8 mouse cellular contexts compared by ENCODE assay signal in the genomic region with DNA sequence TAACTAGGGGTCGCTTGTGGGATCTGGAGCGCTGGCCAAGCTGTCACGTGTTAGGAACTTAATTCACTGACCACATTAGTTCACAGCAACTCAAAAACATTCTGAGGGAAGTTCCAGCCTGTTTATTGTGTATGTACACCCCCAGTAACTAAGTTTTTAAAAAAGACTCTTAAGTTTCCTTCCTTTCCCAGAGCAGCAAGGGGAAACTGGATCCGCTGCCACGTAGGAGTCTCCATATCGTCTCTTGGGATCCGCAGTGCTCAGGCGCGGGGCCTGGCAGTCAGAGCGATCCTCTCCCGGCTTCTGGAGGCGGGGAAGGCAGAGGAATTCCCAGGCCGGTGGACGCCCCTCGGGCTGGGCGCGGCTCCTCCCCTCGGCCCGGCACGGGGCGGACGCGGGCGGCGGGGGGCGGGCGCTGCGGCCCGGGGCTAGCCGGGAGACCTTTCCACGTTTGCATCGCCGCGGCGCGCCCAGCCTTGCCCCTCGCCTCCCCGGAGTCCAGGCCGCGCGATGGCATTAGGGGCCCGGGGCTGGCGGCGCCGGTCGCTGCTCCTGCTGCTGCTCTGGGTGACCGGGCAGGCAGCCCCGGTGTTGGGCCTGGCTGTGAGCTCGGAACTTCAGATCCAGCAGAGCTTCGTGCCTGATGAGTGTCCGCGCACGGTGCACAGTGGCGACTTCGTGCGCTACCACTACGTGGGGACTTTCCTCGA. TPM values are rescaled to one million over a fixed set of nuclear protein-coding genes. Genes with fewer than 3 reads are reported as not detected.
DNase-seq lines count a peak whose midpoint lies in the region; ATAC-seq lines count a peak whose summit lies in the region.

A gene (plus strand): TSS at position 363 of the 710 bp plus-strand sequence.

- intact Hi-C loops in left cerebral cortex, postnatal 10 days (cut with DNase I), result no loop called here

- DNase-seq in adrenal gland, postnatal 14 days, result peak; percentile 93
- DNase-seq in embryo, embryonic 9.5 days (ENCODE audit: extremely low spot score), result peak; percentile 90
- DNase-seq in gastrocnemius, postnatal 25 days, result peak; percentile 87
- DNase-seq in hindlimb bud, embryonic 11.5 days (ENCODE audit: extremely low spot score, low read depth, low spot score), result peak; percentile 64
- peak; percentile 27 to 91 for DNase-seq in left cerebral cortex, postnatal 10 days (ENCODE audit: extremely low spot score in 1 of 2, low spot score in 2 of 2)
- peak; percentile 56 for DNase-seq in right cerebral cortex, postnatal 25 days

- ATAC-seq in megakaryocyte, adult 5-6 weeks (ENCODE audit: poor library complexity, severe bottlenecking), result peak; percentile 53
- no peak for ATAC-seq in inflammation-experienced regulatory T-cells, adult 6 months

RNA-seq across cellular contexts. Expression of the gene that starts here (rescaled TPM):
- 72.1 and 73.3 TPM in 2 replicates for total RNA-seq in adrenal gland, postnatal 14 days (2021)
- total RNA-seq in gastrocnemius, postnatal 25 days (2021), result 10 to 100 TPM; 48.1 to 54.0 TPM
- 10 to 100 TPM; 29.5 to 30.6 TPM for total RNA-seq in left cerebral cortex, postnatal 10 days (2021)
- 0.20 and 0.91 TPM in 2 replicates for total RNA-seq in megakaryocyte, adult 5-6 weeks (2015)
- 0.73 and 1.2 TPM in 2 replicates for total RNA-seq in megakaryocyte, adult 5-6 weeks (2017)
- not detected for polyA plus RNA-seq in inflammation-experienced regulatory T-cells, adult 6 months (2017; shearing (Covaris generic))

Comparison
In these comparisons a context has a peak if more than half of its experiments do, and no peak if none do; other contexts are left out.
1. RNA of the gene that starts here (total RNA-seq): 72.1 to 73.3 TPM in adrenal gland, postnatal 14 days, 48.1 to 54.0 TPM in gastrocnemius, postnatal 25 days and 29.5 to 30.6 TPM in left cerebral cortex, postnatal 10 days; 0.20 to 1.2 TPM in megakaryocyte, adult 5-6 weeks; every median in the first group is over 10 times any median in the second.
2. Peak in every context shown above with its lines, with median percentiles within 50 percentile points of each other: DNase-seq.